Mouse (Mus musculus): Measurements from ENCODE around the gene Prdm15.

GRCm38 (mm10) chr16:97851061-97851740 lies 449 bp downstream of the Prdm15 start:
- no peak for TF ChIP-seq CTCF (IDR thresholded peaks at IDR 0.05; ENCODE audit: insufficient read depth, low read length)
- peak; percentile 29; the same call in 1 of the 2 replicates for TF ChIP-seq POLR2A (IDR thresholded peaks at IDR 0.05; ENCODE audit: borderline replicate concordance, extremely low read depth, low read depth, low read length)
